ENCODE assay signal across 8 mouse cellular contexts in genomic region chr7:115310400-115311225, GRCm38 (mm10).
A peak's percentile ranks its signal among the peaks of the same experiment; 100 is the strongest.
DNase-seq lines count a peak whose midpoint lies in the region; ATAC-seq lines count a peak whose summit lies in the region.

No protein-coding gene starts in this region.

- no peak overlapping the region for H3K4me3 ChIP-seq in stomach, embryonic 16.5 days (replicated peaks; ENCODE audit: low read length)

- H3K27me3 ChIP-seq in stomach, embryonic 16.5 days (ENCODE audit: control insufficient read depth, insufficient read depth, low read length), result no peaks in the 10 kb centered on the region

- DNase-seq in cerebellum, adult 11 months, result peak; percentile 2
- DNase-seq in cerebellum, adult 9-11 months, result no peak
- peak; percentile 65 for DNase-seq in retina, postnatal 1 day
- no peak for DNase-seq in retina, embryonic 14.5 days (ENCODE audit: low spot score)
- DNase-seq in kidney, adult 9 months, result peak; percentile 7
- DNase-seq in spleen, postnatal 10 days (ENCODE audit: low spot score in 2 of 2), result no peak
- DNase-seq in spleen, postnatal 36 days (ENCODE audit: low spot score in 2 of 2), result no peak

- peak overlapping the region; percentile 60 for H3K27ac ChIP-seq in stomach, embryonic 16.5 days (ENCODE audit: low read length)

- peak; percentile 72; the same call in 1 of the 2 replicates for ATAC-seq in stomach, embryonic 16.5 days (ENCODE audit: insufficient read depth, low FRiP score)

- H3K9ac ChIP-seq in stomach, embryonic 16.5 days (ENCODE audit: low read length), result no peak overlapping the region

- no peak overlapping the region for H3K4me2 ChIP-seq in stomach, embryonic 16.5 days (ENCODE audit: low read depth, low read length)

- H3K9me3 ChIP-seq in stomach, embryonic 16.5 days (replicated peaks; ENCODE audit: control insufficient read depth, low read length), result no peaks in the 10 kb centered on the region

- 0 out of 2 replicates have a peak, but pooled peaks cover 3% of the 10 kb centered on the region for H3K4me1 ChIP-seq in stomach, embryonic 16.5 days (ENCODE audit: control insufficient read depth, insufficient read depth, low read length)

- 47% methylated on average over 5 of the region's 5 CpGs for WGBS in stomach, embryonic 16.5 days

- no peaks in the 10 kb centered on the region for H3K36me3 ChIP-seq in stomach, embryonic 16.5 days (ENCODE audit: control insufficient read depth, insufficient read depth, low read length)

Comparison
In these comparisons a context has a peak if more than half of its experiments do, and no peak if none do; other contexts are left out.
1. DNase-seq: peak in cerebellum, adult 11 months (single experiment), retina, postnatal 1 day (single experiment) and kidney, adult 9 months (single experiment); none in cerebellum, adult 9-11 months (single experiment), retina, embryonic 14.5 days (single experiment), spleen, postnatal 10 days (0 of 2) and spleen, postnatal 36 days (0 of 2).